Mouse (Mus musculus): ENCODE results near the gene Cenpe.
"Not testable (repeated sequence)": the region's sequence is repeated elsewhere in the genome, so short reads cannot be mapped to it uniquely, and the experiment has no call there.

The Cenpe gene

DNA sequence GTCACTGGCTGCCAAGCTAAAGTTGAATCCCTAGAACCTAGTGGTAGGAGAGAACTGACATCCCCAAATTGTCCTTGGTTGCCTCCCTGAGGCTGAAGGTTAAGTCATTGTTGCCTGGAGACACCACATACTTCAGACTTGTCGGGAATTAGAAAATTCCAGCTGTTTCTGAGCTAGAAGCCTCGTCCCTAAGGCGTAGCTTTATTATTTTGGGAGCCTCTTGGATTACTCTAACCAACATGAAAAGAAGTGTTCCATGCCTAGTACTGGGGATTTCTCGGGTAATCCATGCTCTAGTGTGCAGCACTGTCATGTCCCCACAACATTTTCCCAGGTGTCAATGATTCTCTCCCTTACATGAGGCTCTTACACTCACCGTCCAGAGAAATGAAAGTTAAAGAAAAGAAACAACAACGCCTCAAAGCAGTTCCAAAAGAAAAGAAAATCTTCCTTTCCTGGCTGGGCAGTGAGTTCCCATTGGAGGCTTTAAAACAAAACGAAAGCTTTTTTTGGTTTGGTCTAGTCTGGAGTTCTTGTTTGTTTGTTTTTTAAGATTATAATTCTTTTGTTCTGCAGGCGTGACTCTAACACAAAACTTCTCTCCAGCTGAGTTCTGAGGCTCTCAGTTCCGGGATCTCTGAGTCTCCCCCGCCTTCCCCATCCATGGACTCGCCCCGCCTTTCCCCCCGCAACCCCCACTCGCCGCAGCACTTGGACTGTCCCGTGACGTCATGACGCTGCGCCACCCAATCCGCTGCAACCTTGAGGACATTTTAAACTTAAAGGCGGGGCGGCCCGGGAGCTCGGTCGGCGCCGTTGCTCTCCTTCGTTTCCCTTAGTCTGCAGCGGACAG lies at the start of gene Cenpe:
TSS of gene Cenpe (plus strand) at position 733 of the 853 bp plus-strand sequence.
- DNase-seq (ENCODE audit: low spot score), result peak; percentile 92

DNA sequence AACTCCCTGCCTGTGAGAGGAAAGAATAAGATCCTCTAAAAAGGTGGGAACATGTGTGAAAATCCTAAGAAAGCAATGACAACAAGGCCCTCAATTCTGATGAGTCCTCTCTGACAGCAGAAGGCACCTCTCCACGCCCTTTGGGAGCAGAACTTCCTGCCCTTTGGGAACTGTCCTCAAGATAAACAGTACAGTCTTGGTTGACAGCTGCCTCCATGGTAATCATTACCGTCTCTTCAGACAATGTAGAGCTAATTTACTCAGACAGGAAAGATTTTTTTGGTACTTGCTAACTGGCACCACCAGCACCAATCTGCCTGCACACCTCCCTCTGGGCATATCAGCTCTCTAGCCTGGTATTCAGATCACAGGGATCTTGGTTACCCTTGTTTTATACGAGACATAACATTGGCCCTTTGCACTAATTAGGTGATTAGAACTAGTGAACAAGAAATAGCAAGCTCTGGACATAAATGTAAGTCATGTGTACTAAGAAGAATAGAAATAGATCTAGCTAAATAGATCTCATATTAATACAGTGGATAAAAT lies 40.4 kb upstream of the Cenpe start:
- no peak for DNase-seq (ENCODE audit: low spot score)

DNA sequence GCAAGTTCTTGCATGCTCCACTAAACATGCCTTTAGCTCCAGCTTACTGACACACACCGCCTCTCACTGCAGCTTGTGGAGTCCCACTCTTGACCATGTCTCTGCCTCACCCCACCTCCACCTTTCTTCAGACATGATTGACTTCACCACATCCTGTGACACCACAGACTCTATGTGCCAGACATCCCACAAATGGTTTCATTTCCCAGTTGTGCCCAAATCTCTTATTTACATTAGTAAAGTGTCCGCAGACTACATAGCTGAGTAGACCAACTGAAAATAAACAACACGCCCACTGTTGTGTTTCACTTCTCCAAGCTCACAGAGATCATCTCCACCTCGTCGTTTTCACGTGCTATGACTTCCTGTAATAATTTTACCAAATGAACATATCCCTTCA lies 20.5 kb upstream of the Cenpe start:
- DNase-seq (ENCODE audit: low spot score), result no peak

- DNase-seq (ENCODE audit: low spot score), result not testable (repeated sequence)
These were observed 14.3 kb upstream of the Cenpe start for GRCm38 (mm10) chr3:135198051-135198450.

- no peak for DNase-seq (ENCODE audit: low spot score)
These were observed 11.7 kb upstream of the Cenpe start for GRCm38 (mm10) chr3:135200409-135201303.

- DNase-seq (ENCODE audit: low spot score), result no peak
These were observed 5.7 kb upstream of the Cenpe start for GRCm38 (mm10) chr3:135206621-135207020.

DNA sequence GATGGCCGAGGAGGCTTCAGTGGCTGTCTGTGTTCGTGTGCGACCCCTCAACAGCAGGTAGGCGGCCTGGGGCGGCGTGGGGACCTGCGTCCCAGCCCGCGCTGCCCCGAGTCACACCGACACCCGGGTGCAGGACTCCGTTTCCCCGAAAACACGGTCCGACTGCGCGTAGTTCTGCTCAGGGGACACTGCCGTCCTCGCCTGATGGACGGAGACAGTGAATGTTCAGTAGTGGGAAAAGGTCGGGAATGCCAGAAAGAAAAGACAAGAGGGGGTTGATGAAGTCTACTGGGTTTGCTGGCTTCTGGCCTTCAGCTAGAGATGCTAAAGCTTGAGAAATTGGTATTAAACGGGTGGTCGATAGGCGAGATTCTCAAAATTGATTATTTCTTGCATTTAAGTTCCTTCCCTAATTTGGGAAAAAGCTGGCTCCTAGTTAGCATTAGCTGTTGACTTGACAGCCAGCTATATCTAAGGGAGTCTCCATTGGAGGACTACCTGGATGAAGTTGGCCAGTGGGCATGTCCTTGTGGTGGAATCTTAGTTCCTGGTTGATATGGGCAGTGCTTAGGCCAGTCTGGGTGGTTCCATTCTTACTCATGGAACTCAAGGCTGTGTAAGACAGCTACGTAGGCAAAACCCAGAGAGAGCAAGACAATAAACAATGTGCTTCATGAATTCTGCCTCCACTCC lies 467 bp downstream of the Cenpe start:
- peak; percentile 26 for DNase-seq (ENCODE audit: low spot score)

DNA sequence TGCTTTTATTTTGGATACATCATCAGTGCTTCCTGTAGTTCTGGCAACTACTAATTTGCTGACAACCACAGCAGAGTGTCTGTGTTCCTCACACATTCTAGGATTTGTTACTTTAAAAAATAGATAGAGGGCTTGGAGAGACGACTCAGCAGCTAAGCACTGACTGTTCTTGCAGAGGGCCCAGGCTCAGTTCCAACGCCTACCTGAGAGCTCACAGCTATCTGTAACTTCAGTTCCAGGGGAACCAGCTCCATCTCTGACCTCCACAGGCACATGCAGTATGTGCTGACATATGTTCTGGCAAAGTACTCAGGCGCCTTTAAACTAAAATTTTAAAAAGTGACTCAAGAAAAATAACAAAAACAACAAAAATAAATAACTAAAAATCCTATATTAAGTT lies 19.7 kb downstream of the Cenpe start:
- no peak for DNase-seq (ENCODE audit: low spot score)

DNA sequence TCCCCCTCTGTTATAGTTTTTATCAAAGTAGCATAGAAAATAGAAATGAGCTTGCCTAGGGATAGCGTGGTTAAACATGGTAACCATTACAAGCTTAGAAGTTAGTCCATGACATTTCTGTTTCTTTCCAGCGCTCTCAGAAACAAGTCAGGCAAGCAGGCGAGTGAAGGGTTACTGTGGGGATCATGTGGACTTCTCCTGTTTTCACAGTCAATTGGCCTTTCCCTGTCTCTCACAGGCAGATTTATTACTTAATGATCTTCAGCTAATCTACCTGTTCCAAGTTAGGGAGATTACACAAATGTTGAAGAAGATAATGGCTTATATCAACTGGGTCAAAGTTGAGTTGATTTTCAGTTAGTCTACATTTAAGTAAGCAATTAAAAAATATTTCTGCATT lies 20.1 kb downstream of the Cenpe start:
- DNase-seq (ENCODE audit: low spot score), result no peak

DNA sequence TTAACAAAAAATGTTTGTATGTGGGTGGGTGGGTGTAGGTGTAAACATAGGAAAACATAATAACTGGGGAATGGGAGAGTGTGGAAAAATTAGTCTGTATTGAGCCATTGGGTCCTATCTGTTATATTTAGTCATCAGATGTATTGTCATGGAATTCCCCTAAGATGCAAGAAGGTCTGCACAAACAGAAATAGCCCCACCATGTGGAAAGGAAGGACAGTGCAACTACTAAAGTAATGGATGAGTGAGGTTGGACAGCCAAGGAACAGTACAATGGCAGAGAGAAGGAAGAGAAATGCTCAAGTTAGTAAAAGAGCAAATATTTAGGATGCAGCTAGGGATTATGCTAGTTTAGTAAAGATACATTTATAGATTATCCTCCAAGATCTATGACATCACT lies 33.4 kb downstream of the Cenpe start:
- no peak for DNase-seq (ENCODE audit: low spot score)

DNA sequence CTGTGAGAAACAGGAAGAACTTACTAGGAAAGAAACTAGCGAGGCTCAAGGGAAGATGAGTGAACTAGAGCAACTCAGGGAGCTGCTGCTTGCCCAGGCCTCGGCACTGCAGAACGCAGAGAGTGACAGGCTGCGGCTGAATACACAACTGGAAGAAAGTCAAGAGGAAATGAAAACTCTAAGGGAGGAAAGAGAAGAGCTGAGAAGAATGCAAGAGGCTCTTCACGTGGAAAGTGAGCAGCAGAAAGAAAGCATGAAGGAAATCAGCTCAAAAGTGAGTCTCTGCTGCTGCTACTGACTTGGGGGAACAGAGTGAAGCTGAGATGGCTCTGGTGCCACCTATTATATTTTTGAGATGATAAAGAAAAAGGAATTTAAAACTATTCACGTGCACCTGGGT lies 34.5 kb downstream of the Cenpe start:
- no peak for DNase-seq (ENCODE audit: low spot score)

- DNase-seq (ENCODE audit: low spot score), result peak; percentile 29
These were observed 36.8 kb downstream of the Cenpe start for GRCm38 (mm10) chr3:135249104-135249503.

DNA sequence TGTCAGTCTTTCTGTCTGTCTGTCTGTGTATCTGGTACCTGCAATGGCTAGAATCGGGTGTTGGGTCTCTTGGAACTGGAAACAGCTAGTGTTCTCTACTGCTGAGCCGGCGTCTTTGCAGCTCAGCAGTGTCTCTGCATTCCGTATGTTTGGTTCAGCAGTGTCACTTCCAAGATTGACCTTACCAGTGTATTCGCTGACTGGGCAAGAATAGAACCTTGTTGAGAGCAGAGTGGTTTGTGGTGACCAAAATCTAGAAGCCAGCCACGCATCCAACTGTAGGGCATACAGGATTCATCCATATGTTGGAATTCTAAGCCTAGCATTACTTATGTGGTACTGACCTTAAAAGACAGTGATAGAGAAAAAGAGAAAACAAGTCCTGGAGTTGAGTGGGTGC lies 39.5 kb downstream of the Cenpe start:
- no peak for DNase-seq (ENCODE audit: low spot score)

GRCm38 (mm10) chr3:135254784-135255183 lies 42.4 kb downstream of the Cenpe start:
- DNase-seq (ENCODE audit: low spot score), result no peak

DNA sequence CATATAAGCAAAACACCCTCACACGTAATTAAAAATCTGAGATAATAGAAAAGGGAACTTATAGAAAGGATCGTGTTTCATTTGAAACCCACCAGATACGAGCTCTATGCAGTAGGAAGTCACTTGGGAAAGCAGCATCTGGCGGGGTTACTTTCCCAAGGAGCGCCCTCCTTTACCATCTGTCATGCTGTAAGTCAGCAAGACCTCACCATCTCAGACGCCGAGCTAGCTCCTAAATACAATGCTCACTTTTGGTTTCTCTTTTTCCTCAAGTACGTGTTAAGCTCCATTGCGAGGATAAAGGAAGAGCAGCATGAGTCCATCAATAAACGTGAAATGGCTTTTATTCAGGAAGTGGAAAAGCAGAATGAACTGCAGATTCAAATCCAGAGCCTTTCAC lies 46.6 kb downstream of the Cenpe start:
- DNase-seq (ENCODE audit: low spot score), result no peak

DNA sequence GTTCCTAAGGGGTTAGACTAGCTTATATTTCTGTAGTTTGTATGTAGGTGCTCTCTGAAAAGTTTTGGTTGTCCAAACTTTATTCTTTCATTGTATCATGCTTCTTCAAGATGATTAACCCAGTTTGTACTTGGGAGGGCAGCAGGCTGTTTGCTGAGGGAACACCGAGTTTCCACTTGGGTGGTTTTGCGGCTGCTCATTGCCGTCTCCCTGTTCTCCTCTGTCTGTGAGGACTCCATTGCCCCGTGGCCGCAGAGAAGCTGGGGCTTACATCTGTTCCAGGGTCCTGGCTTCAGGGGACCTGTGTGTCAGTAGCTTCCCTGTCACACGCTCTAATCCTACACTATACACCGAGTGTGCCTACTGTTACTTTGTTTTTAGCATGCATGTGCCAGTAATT lies 47.9 kb downstream of the Cenpe start:
- no peak for DNase-seq (ENCODE audit: low spot score)

- DNase-seq (ENCODE audit: low spot score), result no peak
These were observed 56.3 kb downstream of the Cenpe start for GRCm38 (mm10) chr3:135268616-135269015.

GRCm38 (mm10) chr3:135269391-135269990 lies 57.2 kb downstream of the Cenpe start:
- DNase-seq (ENCODE audit: low spot score), result peak; percentile 82

DNA sequence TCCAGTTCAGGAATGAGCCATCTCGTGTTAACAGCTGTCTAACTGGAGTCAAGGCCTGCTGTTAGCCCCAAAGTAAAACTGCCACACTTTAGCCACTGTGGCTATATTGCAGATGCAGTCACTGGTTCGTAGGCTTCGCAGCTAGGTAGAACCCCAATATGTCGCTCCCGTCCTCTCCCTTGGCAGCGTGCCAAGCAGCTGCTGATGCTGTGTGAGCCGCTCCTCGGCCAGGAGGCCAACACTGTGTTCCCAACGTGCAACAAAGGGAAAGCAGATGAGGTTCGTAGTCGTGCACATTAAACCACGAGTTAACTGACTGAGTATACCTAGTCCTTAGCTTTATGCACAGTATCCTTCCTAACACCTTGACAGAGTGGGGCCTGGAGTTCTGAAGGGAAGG lies 60.3 kb downstream of the Cenpe start:
- DNase-seq (ENCODE audit: low spot score), result no peak

- no peak for DNase-seq (ENCODE audit: low spot score)
These were observed 60.7 kb downstream of the Cenpe start for GRCm38 (mm10) chr3:135273047-135273446.

- no peak for DNase-seq (ENCODE audit: low spot score)
These were observed 67.8 kb downstream of the Cenpe start for GRCm38 (mm10) chr3:135280160-135280559.
